Mouse (Mus musculus) brain, embryonic 14.5 days (tissue): Measurements from ENCODE around the gene Ubl4b.

Source experiments
- CTCF ChIP-seq: fragments of 200-500 bp; IDR thresholded peaks from 2 replicates; pipeline ENCODE4 v1.5.1; 2012; ENCODE audit warnings: inconsistent platforms, mild to moderate bottlenecking, moderate library complexity, borderline replicate concordance; ENCODE audit not compliant: insufficient read depth, insufficient read length; ENCODE audit errors: extremely low read depth
- POLR2A ChIP-seq: fragments of 200-500 bp; IDR thresholded peaks from 2 replicates; pipeline ENCODE4 v1.6.1; 2012; ENCODE audit warnings: mild to moderate bottlenecking, inconsistent platforms, borderline replicate concordance; ENCODE audit not compliant: poor library complexity, insufficient read depth, insufficient read length, severe bottlenecking; ENCODE audit errors: extremely low read depth

DNA sequence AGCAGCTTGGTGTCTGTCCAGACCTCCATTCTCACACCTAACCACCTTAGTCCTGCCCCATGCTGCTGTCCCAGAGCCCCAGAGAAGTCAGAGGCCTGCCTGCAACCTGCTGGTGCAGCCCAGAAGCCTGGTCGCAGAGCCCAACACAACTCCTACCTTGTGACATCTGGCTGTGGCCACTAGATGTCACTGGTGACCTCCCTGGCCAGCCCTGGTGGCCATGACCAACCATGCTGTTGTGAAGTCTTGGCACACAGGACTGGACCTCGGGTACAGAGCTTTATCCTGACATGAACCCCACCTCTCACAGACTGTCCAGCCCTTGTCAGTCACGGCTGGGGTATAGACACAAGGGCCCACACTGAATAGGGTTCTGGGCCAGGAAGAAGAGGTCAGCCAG, 4.3 kb upstream of the Ubl4b start:
- no peak for TF ChIP-seq POLR2A
- peak; percentile 86 for TF ChIP-seq CTCF
